Mouse (Mus musculus) heart, postnatal 0 days (tissue): ENCODE results near the gene Rflna.

ENCODE experiments used
- CTCF ChIP-seq: IDR thresholded peaks from 2 replicates; pipeline ENCODE4 v1.5.1; 2016; ENCODE audit warnings: antibody characterized with exemption, control low read depth, low read depth
- EP300 ChIP-seq: IDR thresholded peaks from 2 replicates; pipeline ENCODE4 v1.6.1; 2016; ENCODE audit warnings: antibody characterized with exemption, low read depth

- TF ChIP-seq EP300 (no peak), CTCF (no peak)
Measured at GRCm38 (mm10) chr5:125058267-125058668, 55.2 kb downstream of the Rflna start.
